Mouse (Mus musculus): Measurements from ENCODE around the gene Mettl5. TPM values are rescaled to one million over a fixed set of nuclear protein-coding genes. Genes with fewer than 3 reads are reported as not detected.

Mettl5 gene
- total RNA-seq, 2 experiments from 2014 or later, result 19.1 to 20.2 TPM

DNA sequence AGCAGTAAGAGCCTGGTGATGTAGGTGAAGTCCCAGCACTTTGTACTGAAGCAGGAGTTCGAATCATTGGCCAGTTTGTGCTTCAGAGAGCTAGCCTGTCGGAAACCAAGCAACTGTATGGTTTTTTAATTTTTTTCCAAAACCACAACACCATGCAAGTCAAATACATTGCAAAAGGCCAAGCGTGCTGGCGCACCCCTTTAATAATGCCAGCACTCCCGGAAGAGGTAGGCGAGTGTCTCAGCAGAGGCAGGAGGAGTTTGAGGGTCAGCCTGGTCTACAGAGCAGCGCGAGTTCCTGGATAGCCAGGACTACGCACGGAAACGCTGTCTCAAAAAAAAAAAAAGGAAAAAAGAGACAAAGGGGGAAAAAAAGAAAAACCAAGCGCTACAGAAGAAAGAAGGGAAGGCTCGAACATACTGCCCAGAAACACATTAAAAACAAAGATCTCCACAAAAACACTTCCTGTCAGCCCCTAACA lies 24.4 kb downstream of the Mettl5 start:
- peak; percentile 16 to 35 for DNase-seq
- intact Hi-C loops (cut with DNase I), result loop anchor here (5.0 kb wide), 2 partner anchors 39 to 59 kb away; partner anchors contain the start of gene Klhl23

DNA sequence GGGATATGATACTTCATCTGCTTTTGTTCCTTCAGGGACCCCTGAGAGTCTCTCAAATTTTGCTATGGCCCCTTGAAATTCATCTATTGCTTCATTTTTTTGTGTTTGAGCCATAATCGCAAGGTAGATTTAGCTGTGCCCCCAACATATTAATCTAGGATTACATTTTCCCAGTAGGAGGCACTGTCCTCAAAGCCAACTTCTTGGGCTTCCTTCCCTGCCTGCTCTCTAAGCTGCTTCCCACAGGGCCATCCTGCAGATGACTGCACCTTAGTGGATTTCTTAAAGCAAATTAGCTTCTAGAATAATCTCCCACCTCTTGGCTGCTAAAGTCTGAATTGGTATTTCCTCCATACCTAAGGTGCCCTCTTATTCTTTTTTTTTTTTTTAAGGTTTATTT lies 27.5 kb downstream of the Mettl5 start:
- intact Hi-C loops (cut with DNase I), result no loop called here

DNA sequence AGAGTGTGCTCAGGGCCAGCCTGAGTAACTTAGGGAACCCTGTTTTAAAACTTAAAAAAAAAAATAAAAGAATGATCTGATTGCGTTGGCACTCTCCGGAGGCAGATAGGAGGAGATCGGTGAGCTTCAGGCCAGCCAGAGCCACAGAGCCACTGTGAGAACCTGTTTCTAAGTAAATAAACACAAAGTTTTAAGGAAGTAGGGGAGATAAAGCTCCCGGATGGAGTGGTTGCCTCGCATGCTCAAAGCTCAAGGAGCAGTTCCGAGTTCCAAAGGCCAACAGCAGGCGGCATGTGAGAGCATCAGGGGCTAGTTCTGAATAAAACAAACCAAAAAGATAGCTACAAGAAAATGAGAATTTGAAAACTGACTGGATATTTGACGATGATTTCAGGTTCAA lies 29.0 kb downstream of the Mettl5 start:
- DNase-seq, result no peak
- intact Hi-C loops (cut with DNase I), result no loop called here

More for the DNA sequence above, 27.5 kb downstream of the Mettl5 start:
- no peak for DNase-seq

DNA sequence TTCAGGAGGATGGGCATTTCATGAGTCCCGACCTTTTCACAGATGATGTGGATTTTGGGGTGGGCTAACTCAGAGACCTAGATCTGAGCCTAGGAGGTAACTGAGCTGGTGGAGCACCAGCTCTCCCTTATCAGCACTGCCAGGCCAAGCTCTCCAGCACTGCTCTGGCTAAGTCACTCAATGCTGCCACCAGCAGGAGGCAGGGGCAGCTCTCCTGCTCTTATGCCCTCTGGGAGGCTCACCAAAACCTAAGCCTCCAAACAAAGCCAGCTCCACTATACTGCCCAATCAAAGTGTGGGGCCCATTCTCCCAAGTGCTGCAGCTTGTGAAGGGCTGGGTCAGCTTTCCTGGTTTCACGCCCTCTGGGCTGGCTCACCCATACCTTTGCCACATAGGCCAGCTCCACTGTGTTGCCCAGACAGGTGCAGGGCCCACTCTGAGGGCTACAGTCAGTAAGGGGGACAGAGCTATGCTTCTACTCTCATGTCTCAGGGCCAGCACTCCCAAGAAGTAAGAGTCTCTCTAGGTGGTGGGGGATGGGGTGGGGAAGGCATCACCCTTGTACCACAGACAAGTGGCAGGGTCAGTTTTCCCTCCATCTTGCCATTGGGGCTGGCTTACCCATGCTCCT lies 33.9 kb downstream of the Mettl5 start:
- intact Hi-C loops (cut with DNase I), result no loop called here
- no peak for DNase-seq

DNA sequence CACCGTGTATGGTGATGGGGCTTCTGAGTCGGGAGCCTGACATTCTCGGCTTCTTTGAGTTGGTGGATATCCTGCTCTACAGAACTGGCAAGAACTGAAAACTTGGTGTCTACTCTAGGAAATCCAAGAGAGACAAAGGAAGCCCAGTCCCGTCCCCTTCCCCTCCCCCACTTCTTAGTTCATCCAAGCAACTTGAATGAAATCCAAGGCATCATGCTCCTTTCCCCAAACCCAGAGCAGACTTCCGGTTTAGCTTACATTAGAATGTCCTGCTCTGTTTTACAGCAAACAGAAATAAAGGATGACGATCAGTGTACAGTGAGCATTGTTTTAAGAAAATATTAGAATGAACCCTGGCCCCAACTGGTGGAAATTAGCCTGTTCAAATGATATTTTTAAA lies 36.2 kb downstream of the Mettl5 start:
- DNase-seq, result peak in 1 of 2 experiments; percentile 16
- intact Hi-C loops (cut with DNase I), result no loop called here

DNA sequence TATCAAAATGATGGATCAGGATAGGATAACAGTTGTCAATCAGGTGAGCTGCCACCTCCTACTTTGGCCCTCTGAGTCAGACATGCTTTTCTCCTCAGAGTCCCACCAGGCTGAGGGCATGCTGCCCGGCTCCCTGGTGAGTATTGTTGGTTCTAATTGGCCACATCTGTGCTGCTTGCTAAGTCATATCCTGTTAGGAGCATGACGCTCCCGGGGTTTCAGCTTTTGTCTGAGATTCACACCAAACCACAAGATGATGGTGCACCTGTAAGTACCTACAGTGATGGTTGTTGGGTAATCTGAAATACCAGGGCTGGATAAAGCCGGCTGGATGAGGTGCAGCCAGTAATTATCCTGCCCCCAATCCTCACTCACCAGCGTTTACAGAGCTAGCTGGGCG lies 45.2 kb downstream of the Mettl5 start:
- intact Hi-C loops (cut with DNase I), result no loop called here
- no peak for DNase-seq

DNA sequence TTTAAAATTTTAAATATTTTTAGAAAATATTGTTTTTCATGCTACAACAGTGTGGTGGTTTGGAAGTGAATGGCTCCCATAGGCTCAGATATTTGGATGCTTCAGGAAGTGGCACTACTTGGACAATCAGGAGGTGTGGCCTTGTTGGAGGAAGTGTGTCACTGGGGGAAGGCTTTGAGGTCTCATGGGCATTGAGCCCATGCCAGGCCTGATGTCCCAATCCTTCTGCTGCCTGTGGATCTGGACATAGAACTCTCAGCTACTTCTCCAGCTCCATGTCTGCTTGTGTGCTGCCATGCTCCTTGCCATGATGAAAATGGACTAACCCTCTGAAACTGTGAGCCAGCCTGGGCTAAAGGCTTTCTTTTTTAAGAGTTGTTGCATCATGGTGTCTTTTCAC lies 46.7 kb downstream of the Mettl5 start:
- intact Hi-C loops (cut with DNase I), result no loop called here
- no peak for DNase-seq

DNA sequence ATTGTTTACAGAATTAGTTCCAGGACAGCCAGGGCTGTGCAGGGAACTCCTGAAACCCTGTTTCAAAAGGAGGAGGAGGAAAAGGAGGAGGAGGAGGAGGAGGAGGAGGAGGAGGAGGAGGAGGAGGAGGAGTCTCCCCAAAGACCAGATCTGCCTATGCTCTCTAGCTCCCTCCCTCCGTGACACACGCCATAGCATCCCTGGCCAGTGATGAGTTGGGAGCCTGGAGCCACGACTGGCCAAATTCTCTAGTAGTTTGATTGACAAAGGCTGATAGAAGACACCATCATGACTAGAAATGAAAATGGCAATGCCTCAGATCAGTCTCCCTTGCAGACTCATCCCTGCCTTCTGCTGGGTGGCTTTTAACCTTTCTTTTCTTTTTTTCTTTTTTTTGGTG lies 47.4 kb downstream of the Mettl5 start:
- intact Hi-C loops (cut with DNase I), result no loop called here
- DNase-seq, result no peak

DNA sequence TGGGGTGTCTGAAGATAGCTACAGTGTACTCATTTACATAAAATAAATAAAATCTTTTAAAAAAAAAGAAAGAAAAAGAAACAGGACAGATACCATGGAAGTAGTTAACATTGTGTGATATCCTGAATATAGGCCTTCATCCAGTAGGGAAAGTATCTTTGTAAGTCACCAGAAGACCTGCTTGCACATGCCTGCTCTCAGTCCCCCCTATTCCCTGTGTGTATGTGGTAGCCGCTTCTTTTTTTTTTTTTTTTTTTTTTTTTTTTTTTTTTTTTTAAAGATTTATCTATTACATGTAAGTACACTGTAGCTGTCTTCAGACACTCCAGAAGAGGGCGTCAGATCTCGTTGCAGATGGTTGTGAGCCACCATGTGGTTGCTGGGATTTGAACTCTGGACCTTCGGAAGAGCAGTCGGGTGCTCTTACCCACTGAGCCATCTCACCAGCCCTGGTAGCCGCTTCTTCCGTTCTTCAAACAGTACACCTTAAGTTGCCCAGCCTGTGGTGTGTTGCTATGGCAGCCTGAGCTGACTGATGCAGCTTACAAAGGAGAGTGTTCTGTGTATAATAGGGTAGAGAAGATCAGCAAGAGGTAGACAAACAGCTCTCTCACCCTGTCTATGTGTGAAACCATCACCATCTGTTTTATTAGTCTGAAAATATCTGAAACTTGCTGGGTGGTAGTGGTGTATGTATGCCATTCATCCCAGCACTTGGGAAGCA lies 48.0 kb downstream of the Mettl5 start:
- DNase-seq, result no peak
- intact Hi-C loops (cut with DNase I), result no loop called here

DNA sequence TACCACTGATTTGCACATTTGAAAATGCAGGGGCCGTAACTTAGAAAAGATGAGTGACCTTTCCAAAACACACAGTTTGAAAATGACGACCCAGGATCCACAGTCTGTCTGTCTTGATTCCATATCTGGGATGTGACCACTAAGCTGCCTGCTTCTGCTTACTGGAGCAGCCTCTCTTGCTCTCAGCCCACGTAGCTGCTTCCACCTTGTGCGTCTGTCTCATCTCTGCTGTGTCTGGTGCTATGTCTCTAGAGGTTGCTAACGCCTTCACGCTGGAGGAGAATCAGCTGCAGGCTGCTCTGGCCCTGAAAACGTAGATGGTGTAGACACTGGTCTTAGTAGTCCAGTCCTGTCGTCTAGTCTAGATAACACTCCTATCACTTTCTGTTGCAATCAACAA lies 55.3 kb downstream of the Mettl5 start:
- no peak for DNase-seq
- intact Hi-C loops (cut with DNase I), result no loop called here

DNA sequence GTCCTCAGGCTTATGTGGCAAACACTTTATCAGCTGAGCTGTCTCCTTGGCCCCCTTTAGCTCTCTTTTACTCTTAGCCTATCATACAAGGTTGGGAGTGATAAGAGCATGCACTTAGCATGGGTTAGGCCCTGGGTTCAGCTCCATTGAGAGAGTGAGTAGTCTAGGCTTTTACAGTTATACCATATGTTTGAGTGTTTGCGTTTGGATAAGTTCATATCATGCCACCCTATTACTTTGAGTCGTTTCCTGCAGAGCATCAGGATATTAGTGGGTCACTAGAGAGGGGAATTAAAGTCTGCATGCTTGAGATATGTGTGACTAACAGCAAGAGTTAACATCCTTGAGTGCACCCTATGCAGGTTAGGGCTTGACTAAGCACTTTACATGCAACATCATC lies 55.7 kb downstream of the Mettl5 start:
- intact Hi-C loops (cut with DNase I), result no loop called here
- DNase-seq, result no peak

DNA sequence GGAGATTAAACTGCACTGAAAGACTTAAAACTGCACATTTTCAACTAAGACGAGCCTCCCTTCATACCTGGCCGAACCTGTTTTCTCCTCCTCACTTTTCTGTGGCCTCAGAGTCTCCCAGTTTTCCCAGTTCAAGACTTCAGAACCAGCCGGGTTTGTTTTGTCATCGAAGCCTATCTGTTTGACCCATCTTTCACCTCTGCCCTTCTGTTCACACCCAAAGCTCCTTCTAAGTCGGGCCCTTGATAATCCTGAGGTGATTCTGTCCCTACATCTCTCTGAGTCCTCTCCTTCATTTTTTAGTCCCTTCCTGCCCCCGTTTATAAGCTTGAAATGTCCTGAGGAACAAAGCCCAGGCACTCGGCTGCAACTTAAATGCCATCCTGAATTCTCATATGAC lies 57.4 kb downstream of the Mettl5 start:
- no peak for DNase-seq
- intact Hi-C loops (cut with DNase I), result no loop called here

DNA sequence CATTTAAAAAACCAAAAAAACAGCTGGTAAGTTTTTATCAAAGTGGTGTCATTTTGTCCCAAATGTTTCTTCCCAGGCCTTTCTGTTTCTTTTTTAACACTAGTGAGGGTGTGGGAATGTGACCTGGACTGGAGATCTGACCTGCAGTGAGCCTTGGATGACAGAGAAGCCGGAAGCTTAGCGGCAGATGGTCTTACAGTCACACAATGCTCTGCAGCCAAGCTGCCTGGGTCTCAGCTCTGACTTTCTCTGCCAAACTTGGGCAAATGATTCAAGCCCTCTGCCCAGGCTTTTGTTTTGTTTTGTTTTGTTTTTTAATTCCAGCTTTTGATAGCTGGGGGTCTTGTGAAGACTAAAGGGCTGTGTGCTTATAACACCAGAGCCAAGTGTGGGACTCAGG lies 59.0 kb downstream of the Mettl5 start:
- intact Hi-C loops (cut with DNase I), result no loop called here
- DNase-seq, result peak in 1 of 2 experiments; percentile 19

DNA sequence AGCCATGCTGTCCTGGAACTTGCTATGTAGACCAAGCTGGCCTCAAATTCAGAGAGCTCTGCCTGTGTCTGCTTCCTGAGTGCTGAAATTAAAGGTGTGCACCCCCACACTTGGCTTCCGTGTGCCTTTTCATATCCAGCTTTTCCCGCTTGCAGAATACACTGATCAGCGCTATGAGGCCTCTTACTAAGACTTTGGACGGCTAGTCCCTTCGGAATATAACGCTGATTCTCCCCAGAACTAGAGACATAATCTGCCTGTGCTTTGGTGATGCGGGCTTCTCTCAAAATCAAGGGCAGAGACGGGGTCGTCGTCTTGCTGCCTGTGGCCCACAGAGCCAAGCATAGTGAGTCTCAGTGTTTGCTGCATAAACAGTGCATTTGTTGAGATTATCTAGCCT lies 59.5 kb downstream of the Mettl5 start:
- no peak for DNase-seq
- intact Hi-C loops (cut with DNase I), result no loop called here

DNA sequence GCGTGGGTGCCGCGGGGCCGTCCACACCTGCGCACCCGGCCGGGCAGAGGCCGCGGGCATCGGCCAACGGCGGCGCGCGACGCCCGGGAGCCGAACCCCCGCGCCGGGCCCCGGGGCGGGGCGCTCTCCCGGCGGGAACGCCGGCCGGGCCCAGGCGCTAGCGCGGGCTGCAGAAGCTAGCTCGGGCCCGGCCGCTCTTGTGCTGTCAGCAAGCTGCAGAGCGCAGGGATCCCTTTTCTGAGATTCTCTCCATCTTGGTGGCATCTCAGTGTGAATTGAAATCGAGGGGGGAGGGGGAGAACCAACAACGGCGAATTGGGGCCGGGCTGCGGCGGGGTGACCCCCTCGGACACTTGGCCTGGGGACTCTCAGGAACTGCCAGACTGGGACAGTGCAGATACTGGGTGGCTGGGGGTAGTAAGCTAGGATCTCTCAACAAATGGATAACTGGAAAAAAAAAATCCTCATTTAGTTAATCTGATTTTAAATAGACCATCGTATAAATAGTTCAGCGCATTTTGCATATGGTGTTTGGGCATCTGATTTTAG lies 62.2 kb downstream of the Mettl5 start:
- DNase-seq, result no peak
- intact Hi-C loops (cut with DNase I), result loop anchor here (5.0 kb wide), 1 partner anchor 39 kb away; the partner anchor contains the start of gene Ssb

DNA sequence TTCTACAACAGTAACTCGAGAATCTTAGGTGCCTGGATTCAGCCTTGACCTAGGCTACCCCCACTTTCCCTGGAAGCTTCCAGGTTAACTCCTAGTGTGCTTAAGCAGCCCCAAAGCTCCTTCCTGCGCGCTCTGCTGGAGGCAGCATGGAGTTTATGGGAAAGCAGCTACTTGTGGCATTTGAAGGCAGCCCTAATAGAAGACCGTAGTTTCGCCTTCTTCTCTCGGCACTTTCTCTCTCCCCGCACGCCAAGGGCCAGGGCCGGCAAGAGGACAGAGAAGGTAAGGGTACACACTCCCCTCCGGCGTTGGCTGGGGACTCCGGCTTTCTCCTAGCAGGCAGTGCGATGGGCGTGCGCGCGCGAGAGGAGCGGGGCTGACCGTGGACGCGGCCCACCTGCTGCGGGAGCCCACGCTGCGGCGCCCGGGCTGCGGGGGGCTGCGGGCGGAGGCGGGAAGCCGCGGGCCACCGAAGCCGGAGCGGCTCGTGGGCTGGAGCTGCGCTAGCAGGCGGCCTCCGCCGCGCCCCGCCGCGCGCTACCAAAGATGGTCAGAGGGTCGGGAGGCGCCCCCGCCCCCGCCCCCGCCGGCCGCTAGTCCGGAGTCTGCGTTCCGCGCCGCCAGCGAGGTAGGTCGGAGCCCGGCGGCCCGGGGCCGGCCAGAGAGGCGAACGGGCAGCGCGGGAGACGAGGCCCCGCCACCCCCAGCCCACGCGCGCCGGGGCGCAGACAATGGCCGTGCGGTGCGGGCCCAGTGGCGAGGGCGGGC lies 62.9 kb downstream of the Mettl5 start:
- intact Hi-C loops (cut with DNase I), result loop anchor here (5.0 kb wide), 1 partner anchor 40 kb away; the partner anchor contains the start of gene Ssb
- DNase-seq, result peak; percentile 58 to 62

DNA sequence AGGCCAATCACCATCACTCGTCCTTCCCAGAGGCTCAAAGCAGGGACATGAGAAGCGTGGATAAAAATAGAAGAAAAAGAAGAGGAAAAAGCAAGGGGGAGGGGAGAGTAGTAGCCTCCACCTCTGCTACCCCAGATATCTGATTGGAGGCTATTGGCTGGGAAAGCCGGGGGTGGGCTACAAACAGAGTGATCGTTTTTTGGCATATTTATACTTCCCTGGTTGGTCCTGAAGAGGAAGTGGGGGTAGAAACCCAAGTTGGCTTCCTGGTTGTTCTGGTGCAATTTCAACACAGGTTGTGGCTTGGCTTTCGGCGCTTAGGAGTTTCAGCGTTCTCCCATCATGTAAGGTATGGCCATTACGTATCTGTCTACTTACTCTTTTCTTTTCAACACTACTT lies 63.7 kb downstream of the Mettl5 start, which contains the start of gene Klhl23:
Gene Klhl23 (plus strand): TSS at position 234 of the 400 bp plus-strand sequence.
- intact Hi-C loops (cut with DNase I), result loop anchor here (5.0 kb wide), 1 partner anchor 41 kb away; the partner anchor contains the start of gene Ssb
- peak; percentile 12 to 35 for DNase-seq
